Mouse (Mus musculus) C2C12 (cell line): ENCODE measurements around the gene Fam222a.

Experiments used
- CEBPB ChIP-seq: IDR thresholded peaks from one replicate; pipeline ENCODE4 v1.6.1; 2011; ENCODE audit warnings: low read depth, mild to moderate bottlenecking, control low read depth, moderate library complexity
- CTCF ChIP-seq: IDR thresholded peaks from one replicate; pipeline ENCODE4 v1.5.1; 2011; ENCODE audit not compliant: control insufficient read depth, insufficient read depth, insufficient read length

- TF ChIP-seq CTCF (no peak), CEBPB (no peak)
These were observed 23.6 kb upstream of the Fam222a start for GRCm38 (mm10) chr5:114544205-114544604.
